Mouse (Mus musculus) lung, embryonic 14.5 days (tissue): ENCODE measurements around the gene Dmrtb1. TPM values are rescaled to one million over a fixed set of nuclear protein-coding genes. Genes with fewer than 3 reads are reported as not detected.

ENCODE experiments used
- ATAC-seq: fragments of 200-750 bp; cut with Nextera tagmentation; 2 replicates; pipeline ENCODE4 v1.8.0; 2017; ENCODE audit warnings: mild to moderate bottlenecking, moderate TSS enrichment, moderate library complexity; ENCODE audit not compliant: insufficient read depth
- DNase-seq: peaks from one replicate; pipeline ENCODE4 v3.0.0-alpha.2; 2015
- H3K27ac ChIP-seq: fragments of 300-500 bp; sonication (generic); 2 replicates; pipeline ENCODE4 v1.5.1; 2014; ENCODE audit warnings: low read depth, mild to moderate bottlenecking, moderate library complexity
- H3K27me3 ChIP-seq: fragments of 300-500 bp; sonication (generic); 2 replicates; pipeline ENCODE4 v1.6.1; 2014; ENCODE audit warnings: low read length, control low read depth; ENCODE audit not compliant: insufficient read depth
- H3K36me3 ChIP-seq: fragments of 300-500 bp; sonication (generic); 2 replicates; pipeline ENCODE4 v1.6.1; 2014; ENCODE audit warnings: control low read depth; ENCODE audit not compliant: insufficient read depth
- H3K4me1 ChIP-seq: fragments of 300-500 bp; sonication (generic); 2 replicates; pipeline ENCODE4 v1.6.1; 2014; ENCODE audit warnings: antibody characterized with exemption, control low read depth; ENCODE audit not compliant: insufficient read depth
- H3K4me2 ChIP-seq: fragments of 300-500 bp; sonication (generic); 2 replicates; pipeline ENCODE4 v1.6.1; 2014; ENCODE audit warnings: mild to moderate bottlenecking
- H3K4me3 ChIP-seq: fragments of 300-500 bp; sonication (generic); 2 replicates; pipeline ENCODE4 v1.5.1; 2014; ENCODE audit warnings: low read depth, low read length
- H3K9ac ChIP-seq: fragments of 300-500 bp; sonication (generic); 2 replicates; pipeline ENCODE4 v1.6.1; 2014
- H3K9me3 ChIP-seq: fragments of 300-500 bp; sonication (generic); 2 replicates; pipeline ENCODE4 v1.6.1; 2016; ENCODE audit warnings: low read depth, low read length, control low read depth
- CTCF ChIP-seq: IDR thresholded peaks from 2 replicates; pipeline ENCODE4 v1.5.1; 2016; ENCODE audit warnings: antibody characterized with exemption, low read depth
- WGBS: fragments of 180-500 bp; shearing (Covaris S2); extraction: QIAGEN DNeasy Blood & Tissue Kit; methylation state at CpG from one replicate; pipeline ENCODE4 v1.1.7; 2014; 5-methylcytosine and 5-hydroxymethylcytosine counted together
- polyA plus RNA-seq: library from polyadenylated mRNA; unstranded; fragments of >200 nt; fragmentation: Nextera tagmentation; extraction: Ambion mirVana; gene quantifications from 2 replicates; pipeline ENCODE4 v1.2.1, GENCODE M21; 2014

Dmrtb1 gene
- polyA plus RNA-seq, 1 experiment from 2014 or later: not detected

GRCm38 (mm10) chr4:107660649-107661048, 23.4 kb downstream of the Dmrtb1 start:
- WGBS: 77% methylated on average over 11 of the region's 11 CpGs
- no peak for DNase-seq

GRCm38 (mm10) chr4:107653280-107653643, 30.8 kb downstream of the Dmrtb1 start:
- 67% methylated on average over 5 of the region's 5 CpGs for WGBS
- Histone ChIP-seq H3K4me2 (no peak overlapping the region), H3K9ac (no peak overlapping the region), H3K27me3 (no peaks in the 10 kb centered on the region), H3K4me3 (no peak overlapping the region), H3K4me1 (peaks cover 2% of the 10 kb centered on the region; the same call in 1 of the 2 replicates), H3K36me3 (no peaks in the 10 kb centered on the region), H3K9me3 (no peaks in the 10 kb centered on the region), H3K27ac (no peak overlapping the region)
- ATAC-seq (peak; percentile 21; the same call in 1 of the 2 replicates), DNase-seq (no peak)
- TF ChIP-seq CTCF: no peak

More at GRCm38 (mm10) chr4:107660649-107661048, 23.4 kb downstream of the Dmrtb1 start:
- no peaks in the 10 kb centered on the region for H3K36me3 ChIP-seq
- no peak overlapping the region for H3K4me3 ChIP-seq
- no peak for ATAC-seq
- H3K9ac ChIP-seq: no peak overlapping the region
- H3K27me3 ChIP-seq: no peaks in the 10 kb centered on the region
- no peak overlapping the region for H3K27ac ChIP-seq
- H3K4me1 ChIP-seq: no peaks in the 10 kb centered on the region; the same call in 1 of the 2 replicates
- H3K4me2 ChIP-seq: no peak overlapping the region
- no peaks in the 10 kb centered on the region for H3K9me3 ChIP-seq
- TF ChIP-seq CTCF: no peak

GRCm38 (mm10) chr4:107652598-107653279, 31.3 kb downstream of the Dmrtb1 start:
- WGBS: 11% methylated on average over 7 of the region's 7 CpGs
- TF ChIP-seq CTCF: peak; percentile 92
- H3K9ac ChIP-seq: no peak overlapping the region
- peak; percentile 93 for DNase-seq
- H3K4me3 ChIP-seq: no peak overlapping the region
- H3K27ac ChIP-seq: no peak overlapping the region
- H3K36me3 ChIP-seq: no peaks in the 10 kb centered on the region
- H3K4me2 ChIP-seq: 0 out of 2 replicates have a peak overlapping the region, but pooled peaks have one; percentile 16
- H3K9me3 ChIP-seq: no peaks in the 10 kb centered on the region
- ATAC-seq: peak; percentile 86
- H3K27me3 ChIP-seq: no peaks in the 10 kb centered on the region
- peaks cover 2% of the 10 kb centered on the region; the same call in 1 of the 2 replicates for H3K4me1 ChIP-seq

GRCm38 (mm10) chr4:107651021-107651496, 33.0 kb downstream of the Dmrtb1 start:
- WGBS: 22% methylated on average over 12 of the region's 12 CpGs
- no peak overlapping the region for H3K27ac ChIP-seq
- no peak overlapping the region for H3K9ac ChIP-seq
- peak; percentile 40 for DNase-seq
- no peak overlapping the region for H3K4me3 ChIP-seq
- no peak overlapping the region for H3K4me2 ChIP-seq
- H3K36me3 ChIP-seq: no peaks in the 10 kb centered on the region
- no peaks in the 10 kb centered on the region for H3K9me3 ChIP-seq
- H3K27me3 ChIP-seq: no peaks in the 10 kb centered on the region
- H3K4me1 ChIP-seq: 0 out of 2 replicates have a peak, but pooled peaks cover 2% of the 10 kb centered on the region
- no peak for ATAC-seq
- no peak for TF ChIP-seq CTCF

GRCm38 (mm10) chr4:107648959-107649485, 35.0 kb downstream of the Dmrtb1 start:
- H3K9ac ChIP-seq: no peak overlapping the region
- H3K27ac ChIP-seq: no peak overlapping the region
- WGBS: 41% methylated on average over 5 of the region's 5 CpGs
- 0 out of 2 replicates have a peak, but pooled peaks cover 2% of the 10 kb centered on the region for H3K4me1 ChIP-seq
- ATAC-seq (peak; percentile 76), DNase-seq (peak; percentile 72)
- H3K4me3 ChIP-seq: no peak overlapping the region
- no peak overlapping the region for H3K4me2 ChIP-seq
- no peak for TF ChIP-seq CTCF
- H3K36me3 ChIP-seq: no peaks in the 10 kb centered on the region
- H3K9me3 ChIP-seq: no peaks in the 10 kb centered on the region
- no peaks in the 10 kb centered on the region for H3K27me3 ChIP-seq

- H3K4me2 ChIP-seq: no peak overlapping the region
- no peaks in the 10 kb centered on the region for H3K4me1 ChIP-seq
- no peak overlapping the region for H3K4me3 ChIP-seq
- DNase-seq (peak; percentile 43), ATAC-seq (peak; percentile 54; the same call in 1 of the 2 replicates)
- TF ChIP-seq CTCF: no peak
- H3K36me3 ChIP-seq: no peaks in the 10 kb centered on the region
- WGBS: 48% methylated on average over 4 of the region's 4 CpGs
- H3K27me3 ChIP-seq: no peaks in the 10 kb centered on the region
- no peak overlapping the region for H3K9ac ChIP-seq
- H3K27ac ChIP-seq: no peak overlapping the region
- H3K9me3 ChIP-seq: no peaks in the 10 kb centered on the region
Measured at GRCm38 (mm10) chr4:107641624-107642023, 42.4 kb downstream of the Dmrtb1 start.

GRCm38 (mm10) chr4:107638303-107638702, 45.7 kb downstream of the Dmrtb1 start:
- no peaks in the 10 kb centered on the region for H3K4me1 ChIP-seq
- WGBS: 75% methylated on average over 10 of the region's 10 CpGs
- DNase-seq: no peak
- no peak overlapping the region for H3K4me3 ChIP-seq
- no peaks in the 10 kb centered on the region for H3K36me3 ChIP-seq
- TF ChIP-seq CTCF: no peak
- no peak for ATAC-seq
- H3K27ac ChIP-seq: no peak overlapping the region
- no peaks in the 10 kb centered on the region for H3K27me3 ChIP-seq
- H3K4me2 ChIP-seq: no peak overlapping the region
- H3K9ac ChIP-seq: no peak overlapping the region
- H3K9me3 ChIP-seq: no peaks in the 10 kb centered on the region
